Mouse (Mus musculus) bone marrow, adult 2 months (tissue): ENCODE results near the gene Rbm14.

Source experiments
- CTCF ChIP-seq: fragments of 200-500 bp; IDR thresholded peaks from 2 replicates; pipeline ENCODE4 v1.5.1; 2011; ENCODE audit warnings: low read length, control low read depth; ENCODE audit not compliant: control insufficient read depth, insufficient read depth
- POLR2A ChIP-seq: fragments of 200-500 bp; IDR thresholded peaks from 2 replicates; pipeline ENCODE4 v1.6.1; 2011; ENCODE audit warnings: low read depth, mild to moderate bottlenecking, control low read depth, low read length, borderline replicate concordance; ENCODE audit not compliant: control insufficient read depth

DNA sequence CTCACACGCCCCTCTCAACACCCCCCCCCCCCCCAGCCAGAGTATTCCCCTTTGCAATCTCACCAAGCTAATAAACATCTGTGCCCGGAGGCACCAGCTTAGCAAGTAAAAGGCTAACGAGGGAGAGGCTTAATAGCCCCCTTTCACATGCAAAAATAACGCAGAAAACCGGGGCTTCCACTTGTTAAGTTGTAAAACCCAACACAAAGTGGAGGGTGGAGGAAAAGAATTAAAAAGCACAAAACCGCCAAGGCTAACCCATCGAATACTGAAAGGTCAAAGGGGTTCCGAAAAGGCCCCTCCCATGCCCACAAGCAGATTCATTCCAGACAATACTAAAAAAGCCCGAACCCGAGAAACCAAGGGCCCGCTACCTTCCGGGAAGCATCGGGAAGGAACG lies 1.1 kb downstream of the Rbm14 start:
- TF ChIP-seq CTCF (no peak), POLR2A (no peak)
